Mouse (Mus musculus): Measurements from ENCODE around the gene Rabif.

The Rabif gene

GRCm38 (mm10) chr1:134552396-134552795, 57.9 kb downstream of the Rabif start:
- DNase-seq (ENCODE audit: low spot score in 2 of 2) = no peak

GRCm38 (mm10) chr1:134555240-134555870, 60.9 kb downstream of the Rabif start:
- no peak for DNase-seq (ENCODE audit: low spot score in 2 of 2)

GRCm38 (mm10) chr1:134555871-134556670, 61.6 kb downstream of the Rabif start:
- peak in 1 of 2 experiments; percentile 9 for DNase-seq (ENCODE audit: low spot score in 2 of 2)

GRCm38 (mm10) chr1:134556671-134557218, 62.3 kb downstream of the Rabif start:
- peak; percentile 94 to 95 for DNase-seq (ENCODE audit: low spot score in 2 of 2)

Measured in right cerebral cortex, postnatal 36 days (tissue).